Mouse (Mus musculus) bone marrow macrophage, adult 2 months (primary cell): ENCODE data around the gene Brd3.

Experiments used
- CTCF ChIP-seq: IDR thresholded peaks from 2 replicates; pipeline ENCODE4 v1.5.1; 2012; ENCODE audit warnings: low read depth, mild to moderate bottlenecking, low read length, moderate library complexity
- POLR2A ChIP-seq: IDR thresholded peaks from 2 replicates; pipeline ENCODE4 v1.6.1; 2012; ENCODE audit warnings: mild to moderate bottlenecking, low read depth, low read length, borderline replicate concordance

GRCm38 (mm10) chr2:27539336-27539735, 31.9 kb upstream of the Brd3 start:
- TF ChIP-seq CTCF (no peak), POLR2A (no peak)
